ENCODE assay signal across 12 mouse cellular contexts in the genomic region with DNA sequence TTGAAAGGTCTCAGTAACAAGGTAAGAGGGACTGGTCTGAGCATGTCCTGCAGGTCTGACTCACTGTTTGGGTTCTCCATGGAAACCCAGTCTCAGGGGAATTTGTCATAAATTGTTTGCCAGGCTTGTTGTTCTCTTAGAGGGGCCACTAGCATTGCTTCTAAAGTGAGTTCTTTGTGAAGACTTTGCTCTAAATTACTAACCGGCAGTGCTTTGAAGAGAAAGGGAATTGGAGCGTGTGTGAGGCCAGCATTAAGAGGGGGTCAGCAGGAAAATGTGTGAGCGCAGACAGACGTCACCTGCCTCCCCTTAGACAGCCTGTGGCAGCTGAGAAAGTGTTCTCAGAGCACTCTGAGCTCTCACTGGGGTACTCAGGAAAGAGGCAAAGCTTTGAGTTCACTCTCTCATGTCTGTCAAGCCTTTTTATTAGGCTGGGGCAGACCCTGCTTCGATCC.
DNase-seq lines count a peak whose midpoint lies in the region; ATAC-seq and TF ChIP-seq lines count a peak whose summit lies in the region.
"Had no signal": no experiment of that assay in that cellular context is flagged by ENCODE, and none has a peak within 500 bp of the region (broad histone marks: within the 10 kb centered on the region; RNA-seq: fewer than 3 reads in every experiment).

No protein-coding gene starts in this region.

- no peaks in the 10 kb centered on the region for H3K36me3 ChIP-seq in forebrain, postnatal 0 days (ENCODE audit: insufficient read depth)
- H3K36me3 ChIP-seq in midbrain, embryonic 13.5 days, result no peaks in the 10 kb centered on the region

- no peaks in the 10 kb centered on the region for H3K27me3 ChIP-seq in forebrain, postnatal 0 days (ENCODE audit: insufficient read depth, low read length)
- H3K27me3 ChIP-seq in midbrain, embryonic 13.5 days, result no peaks in the 10 kb centered on the region

- no peaks in the 10 kb centered on the region for H3K9me3 ChIP-seq in forebrain, postnatal 0 days (ENCODE audit: low read length)
- no peaks in the 10 kb centered on the region for H3K9me3 ChIP-seq in midbrain, embryonic 13.5 days

- no peak overlapping the region for H3K4me3 ChIP-seq in forebrain, postnatal 0 days (ENCODE audit: low read depth, low read length)
- H3K4me3 ChIP-seq in midbrain, embryonic 13.5 days (replicated peaks), result no peak overlapping the region

- no peak for TF ChIP-seq CTCF in forebrain, postnatal 0 days (IDR thresholded peaks at IDR 0.05; ENCODE audit: low read depth)

- no peak overlapping the region for H3K4me2 ChIP-seq in forebrain, postnatal 0 days (ENCODE audit: low read depth)
- no peak overlapping the region for H3K4me2 ChIP-seq in midbrain, embryonic 13.5 days (replicated peaks)

- 6% methylated on average over 5 of the region's 5 CpGs for WGBS in forebrain, postnatal 0 days
- WGBS in midbrain, embryonic 13.5 days, result 18% methylated on average over 5 of the region's 5 CpGs

- peak; percentile 80 for ATAC-seq in forebrain, postnatal 0 days
- ATAC-seq in midbrain, embryonic 13.5 days, result peak; percentile 53; the same call in 1 of the 2 replicates

- 0 out of 2 replicates have a peak overlapping the region, but pooled peaks have one; percentile 42 for H3K27ac ChIP-seq in forebrain, postnatal 0 days (ENCODE audit: low read depth, low read length)
- H3K27ac ChIP-seq in midbrain, embryonic 13.5 days, result 0 out of 2 replicates have a peak overlapping the region, but pooled peaks have one; percentile 2
- H3K27ac ChIP-seq: liver, embryonic 14.5 days had no signal

- no peak overlapping the region for H3K9ac ChIP-seq in forebrain, postnatal 0 days
- H3K9ac ChIP-seq in midbrain, embryonic 13.5 days (replicated peaks), result no peak overlapping the region
- H3K9ac ChIP-seq: liver, embryonic 14.5 days had no signal

- DNase-seq in layer of hippocampus, adult 9-11 months, result peak; percentile 17
- no peak for DNase-seq in layer of hippocampus, postnatal 10 days (ENCODE audit: low spot score in 2 of 2)
- peak; percentile 67 for DNase-seq in embryo, embryonic 10.5 days (ENCODE audit: low spot score)
- DNase-seq in forebrain, postnatal 0 days, result no peak
- no peak for DNase-seq in cerebellum, postnatal 36 days
- no peak for DNase-seq in spleen, adult 18-20 months
- DNase-seq in adrenal gland, adult (ENCODE audit: inconsistent age in 2 of 2, low spot score in 1 of 2), result no peak
- DNase-seq: cerebellum, postnatal 25 days; gastrocnemius, postnatal 25 days; kidney, postnatal 4 days had no signal

- 0 out of 2 replicates have a peak, but pooled peaks cover 6% of the 10 kb centered on the region for H3K4me1 ChIP-seq in forebrain, postnatal 0 days (ENCODE audit: insufficient read depth)
- H3K4me1 ChIP-seq in midbrain, embryonic 13.5 days (replicated peaks), result peaks cover 22% of the 10 kb centered on the region

Comparison
In these comparisons a context has a peak if more than half of its experiments do, and no peak if none do; other contexts are left out.
1. DNase-seq: peak in layer of hippocampus, adult 9-11 months (single experiment) and embryo, embryonic 10.5 days (single experiment); none in layer of hippocampus, postnatal 10 days (0 of 2), forebrain, postnatal 0 days (single experiment), cerebellum, postnatal 36 days (0 of 2), spleen, adult 18-20 months (0 of 2) and adrenal gland, adult (0 of 2).